Mouse (Mus musculus): ENCODE results near the gene Lrp3. TPM values are rescaled to one million over a fixed set of nuclear protein-coding genes. Genes with fewer than 3 reads are reported as not detected.

The Lrp3 gene
- polyA plus RNA-seq, 1 experiment from 2014 or later: 21.6 TPM

GRCm38 (mm10) chr7:35234361-35235245 lies 19.3 kb upstream of the Lrp3 start:
- peak; percentile 99 for DNase-seq (ENCODE audit: low spot score)
- peak; percentile 93 for ATAC-seq (ENCODE audit: insufficient read depth, low FRiP score, low TSS enrichment)
- H3K27ac ChIP-seq (ENCODE audit: low read depth, low read length): peak overlapping the region; percentile 67
- H3K4me1 ChIP-seq (ENCODE audit: control insufficient read depth, insufficient read depth, low read length): no peaks in the 10 kb centered on the region
- no peaks in the 10 kb centered on the region for H3K36me3 ChIP-seq (ENCODE audit: control insufficient read depth, insufficient read depth, low read length)
- H3K27me3 ChIP-seq (ENCODE audit: control insufficient read depth, insufficient read depth, low read length): no peaks in the 10 kb centered on the region
- H3K9me3 ChIP-seq (ENCODE audit: control insufficient read depth, low read length): no peaks in the 10 kb centered on the region
- H3K4me2 ChIP-seq (ENCODE audit: low read depth): peak overlapping the region; percentile 28
- WGBS: 1% methylated on average over 44 of the region's 45 CpGs
- H3K9ac ChIP-seq (ENCODE audit: low read length): peak overlapping the region; percentile 61
- H3K4me3 ChIP-seq (ENCODE audit: low read depth, low read length): peak overlapping the region; percentile 50

- peak overlapping the region; percentile 28 for H3K4me2 ChIP-seq (ENCODE audit: low read depth)
- WGBS: 46% methylated on average over 12 of the region's 12 CpGs
- H3K27ac ChIP-seq (ENCODE audit: low read depth, low read length): peak overlapping the region; percentile 57; the same call in 1 of the 2 replicates
- DNase-seq (ENCODE audit: low spot score) (peak; percentile 23), ATAC-seq (ENCODE audit: insufficient read depth, low FRiP score, low TSS enrichment) (no peak)
- no peaks in the 10 kb centered on the region for H3K9me3 ChIP-seq (ENCODE audit: control insufficient read depth, low read length)
- H3K9ac ChIP-seq (ENCODE audit: low read length): peak overlapping the region; percentile 61
- H3K4me3 ChIP-seq (ENCODE audit: low read depth, low read length): peak overlapping the region; percentile 50
- H3K27me3 ChIP-seq (ENCODE audit: control insufficient read depth, insufficient read depth, low read length): no peaks in the 10 kb centered on the region
- H3K36me3 ChIP-seq (ENCODE audit: control insufficient read depth, insufficient read depth, low read length): no peaks in the 10 kb centered on the region
- no peaks in the 10 kb centered on the region for H3K4me1 ChIP-seq (ENCODE audit: control insufficient read depth, insufficient read depth, low read length)
Observed at GRCm38 (mm10) chr7:35233861-35234260, 18.6 kb upstream of the Lrp3 start.

- no peak overlapping the region for H3K9ac ChIP-seq (ENCODE audit: low read length)
- H3K27ac ChIP-seq (ENCODE audit: low read depth, low read length): no peak overlapping the region
- H3K4me2 ChIP-seq (ENCODE audit: low read depth): no peak overlapping the region
- no peaks in the 10 kb centered on the region for H3K27me3 ChIP-seq (ENCODE audit: control insufficient read depth, insufficient read depth, low read length)
- H3K9me3 ChIP-seq (ENCODE audit: control insufficient read depth, low read length): no peaks in the 10 kb centered on the region
- H3K4me1 ChIP-seq (ENCODE audit: control insufficient read depth, insufficient read depth, low read length): no peaks in the 10 kb centered on the region
- no peaks in the 10 kb centered on the region for H3K36me3 ChIP-seq (ENCODE audit: control insufficient read depth, insufficient read depth, low read length)
- WGBS: 32% methylated on average over 13 of the region's 13 CpGs
- no peak overlapping the region for H3K4me3 ChIP-seq (ENCODE audit: low read depth, low read length)
- DNase-seq (ENCODE audit: low spot score) (no peak), ATAC-seq (ENCODE audit: insufficient read depth, low FRiP score, low TSS enrichment) (no peak)
Observed at GRCm38 (mm10) chr7:35232796-35233455, 17.6 kb upstream of the Lrp3 start.

GRCm38 (mm10) chr7:35230333-35230732 lies 15.0 kb upstream of the Lrp3 start:
- H3K27ac ChIP-seq (ENCODE audit: low read depth, low read length): no peak overlapping the region
- no peak for ATAC-seq (ENCODE audit: insufficient read depth, low FRiP score, low TSS enrichment)
- H3K9ac ChIP-seq (ENCODE audit: low read length): no peak overlapping the region
- no peaks in the 10 kb centered on the region for H3K4me1 ChIP-seq (ENCODE audit: control insufficient read depth, insufficient read depth, low read length)
- no peak overlapping the region for H3K4me2 ChIP-seq (ENCODE audit: low read depth)
- WGBS: 70% methylated on average over 3 of the region's 3 CpGs
- H3K27me3 ChIP-seq (ENCODE audit: control insufficient read depth, insufficient read depth, low read length): no peaks in the 10 kb centered on the region
- H3K9me3 ChIP-seq (ENCODE audit: control insufficient read depth, low read length): no peaks in the 10 kb centered on the region
- DNase-seq (ENCODE audit: low spot score): no peak
- H3K4me3 ChIP-seq (ENCODE audit: low read depth, low read length): no peak overlapping the region
- no peaks in the 10 kb centered on the region for H3K36me3 ChIP-seq (ENCODE audit: control insufficient read depth, insufficient read depth, low read length)

GRCm38 (mm10) chr7:35220694-35221365 lies 5.5 kb upstream of the Lrp3 start:
- DNase-seq (ENCODE audit: low spot score) (no peak), ATAC-seq (ENCODE audit: insufficient read depth, low FRiP score, low TSS enrichment) (no peak)
- H3K4me3 ChIP-seq (ENCODE audit: low read depth, low read length): no peak overlapping the region
- no peak overlapping the region for H3K27ac ChIP-seq (ENCODE audit: low read depth, low read length)
- H3K9me3 ChIP-seq (ENCODE audit: control insufficient read depth, low read length): no peaks in the 10 kb centered on the region
- H3K27me3 ChIP-seq (ENCODE audit: control insufficient read depth, insufficient read depth, low read length): no peaks in the 10 kb centered on the region
- WGBS: 79% methylated on average over 9 of the region's 9 CpGs
- peaks cover under 1% of the 10 kb centered on the region; the same call in 1 of the 2 replicates for H3K4me1 ChIP-seq (ENCODE audit: control insufficient read depth, insufficient read depth, low read length)
- no peaks in the 10 kb centered on the region for H3K36me3 ChIP-seq (ENCODE audit: control insufficient read depth, insufficient read depth, low read length)
- no peak overlapping the region for H3K4me2 ChIP-seq (ENCODE audit: low read depth)
- H3K9ac ChIP-seq (ENCODE audit: low read length): no peak overlapping the region

GRCm38 (mm10) chr7:35215731-35216130 lies 433 bp upstream of the Lrp3 start:
- H3K4me3 ChIP-seq (ENCODE audit: low read depth, low read length): peak overlapping the region; percentile 90
- H3K9me3 ChIP-seq (ENCODE audit: control insufficient read depth, low read length): no peaks in the 10 kb centered on the region
- ATAC-seq (ENCODE audit: insufficient read depth, low FRiP score, low TSS enrichment): no peak
- DNase-seq (ENCODE audit: low spot score): no peak
- H3K4me1 ChIP-seq (ENCODE audit: control insufficient read depth, insufficient read depth, low read length): peaks cover 12% of the 10 kb centered on the region
- peak overlapping the region; percentile 87; the same call in 1 of the 2 replicates for H3K27ac ChIP-seq (ENCODE audit: low read depth, low read length)
- H3K36me3 ChIP-seq (ENCODE audit: control insufficient read depth, insufficient read depth, low read length): no peaks in the 10 kb centered on the region; the same call in 1 of the 2 replicates
- peak overlapping the region; percentile 75 for H3K4me2 ChIP-seq (ENCODE audit: low read depth)
- H3K27me3 ChIP-seq (ENCODE audit: control insufficient read depth, insufficient read depth, low read length): no peaks in the 10 kb centered on the region
- WGBS: 45% methylated on average over 5 of the region's 5 CpGs
- H3K9ac ChIP-seq (ENCODE audit: low read length): peak overlapping the region; percentile 94

GRCm38 (mm10) chr7:35214442-35215222 lies 666 bp downstream of the Lrp3 start:
- no peaks in the 10 kb centered on the region for H3K27me3 ChIP-seq (ENCODE audit: control insufficient read depth, insufficient read depth, low read length)
- DNase-seq (ENCODE audit: low spot score) (peak; percentile 65), ATAC-seq (ENCODE audit: insufficient read depth, low FRiP score, low TSS enrichment) (peak; percentile 70)
- under 1% methylated on average over 62 of the region's 79 CpGs for WGBS
- H3K27ac ChIP-seq (ENCODE audit: low read depth, low read length): peak overlapping the region; percentile 87
- H3K4me2 ChIP-seq (ENCODE audit: low read depth): peak overlapping the region; percentile 75
- peak overlapping the region; percentile 94 for H3K9ac ChIP-seq (ENCODE audit: low read length)
- peaks cover 12% of the 10 kb centered on the region for H3K4me1 ChIP-seq (ENCODE audit: control insufficient read depth, insufficient read depth, low read length)
- H3K4me3 ChIP-seq (ENCODE audit: low read depth, low read length): peak overlapping the region; percentile 90
- no peaks in the 10 kb centered on the region for H3K9me3 ChIP-seq (ENCODE audit: control insufficient read depth, low read length)
- H3K36me3 ChIP-seq (ENCODE audit: control insufficient read depth, insufficient read depth, low read length): peaks cover 3% of the 10 kb centered on the region; the same call in 1 of the 2 replicates

- Histone ChIP-seq H3K27me3 (ENCODE audit: control insufficient read depth, insufficient read depth, low read length) (no peaks in the 10 kb centered on the region), H3K4me2 (ENCODE audit: low read depth) (no peak overlapping the region), H3K4me3 (ENCODE audit: low read depth, low read length) (no peak overlapping the region), H3K36me3 (ENCODE audit: control insufficient read depth, insufficient read depth, low read length) (peaks cover 5% of the 10 kb centered on the region; the same call in 1 of the 2 replicates), H3K9ac (ENCODE audit: low read length) (no peak overlapping the region), H3K27ac (ENCODE audit: low read depth, low read length) (no peak overlapping the region), H3K9me3 (ENCODE audit: control insufficient read depth, low read length) (no peaks in the 10 kb centered on the region), H3K4me1 (ENCODE audit: control insufficient read depth, insufficient read depth, low read length) (peaks cover 12% of the 10 kb centered on the region)
- DNase-seq (ENCODE audit: low spot score): no peak
- no peak for ATAC-seq (ENCODE audit: insufficient read depth, low FRiP score, low TSS enrichment)
- WGBS: 89% methylated on average over 4 of the region's 4 CpGs
Observed at GRCm38 (mm10) chr7:35211791-35212190, 3.5 kb downstream of the Lrp3 start.
